Mouse (Mus musculus) ES-E14 (cell line): ENCODE results near the gene Abca8b.

Source experiments
- CHD2 ChIP-seq: IDR thresholded peaks from 2 replicates; pipeline ENCODE4 v1.6.1; 2014; ENCODE audit warnings: mild to moderate bottlenecking, low read depth, low read length, inconsistent platforms
- HCFC1 ChIP-seq: IDR thresholded peaks from 2 replicates; pipeline ENCODE4 v1.6.1; 2012; ENCODE audit warnings: low read length, inconsistent platforms, borderline replicate concordance; ENCODE audit not compliant: insufficient read depth
- ZC3H11A ChIP-seq: IDR thresholded peaks from 2 replicates; pipeline ENCODE4 v1.6.1; 2012; ENCODE audit warnings: low read depth, mild to moderate bottlenecking, inconsistent platforms, low read length, borderline replicate concordance
- ZNF384 ChIP-seq: IDR thresholded peaks from 2 replicates; pipeline ENCODE4 v1.6.1; 2012; ENCODE audit warnings: low read depth, low read length, inconsistent platforms

GRCm38 (mm10) chr11:109907508-109907907, 88.1 kb downstream of the Abca8b start:
- TF ChIP-seq CHD2 (no peak), ZC3H11A (no peak), ZNF384 (no peak), HCFC1 (no peak)
